ENCODE assay signal across 8 mouse cellular contexts in the genomic region with DNA sequence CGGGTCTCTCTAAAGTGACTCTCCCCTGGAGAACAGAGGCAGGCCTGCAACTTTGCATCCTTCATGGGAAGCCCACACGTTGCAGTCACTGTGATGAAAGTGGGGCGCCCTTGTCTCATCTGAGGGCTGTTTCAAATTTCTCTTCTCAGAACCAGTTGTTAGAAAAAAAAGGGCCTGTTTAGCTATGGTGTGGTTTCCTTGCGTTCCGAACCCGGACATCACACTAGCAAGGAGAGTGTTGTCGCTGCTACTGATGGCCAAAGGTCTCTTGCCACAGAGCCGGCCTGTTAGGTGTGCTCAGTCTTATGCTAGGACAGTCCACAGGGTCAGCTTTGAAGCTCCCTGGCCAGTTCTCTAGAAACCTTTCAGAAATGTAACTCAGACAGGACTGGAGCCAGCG.
DNase-seq lines count a peak whose midpoint lies in the region; ATAC-seq lines count a peak whose summit lies in the region.

No protein-coding gene starts in this region.

- no peak for ATAC-seq in heart, embryonic 11.5 days (replicated peaks; ENCODE audit: insufficient number of reproducible peaks, low FRiP score, low TSS enrichment)
- ATAC-seq in embryonic facial prominence, embryonic 12.5 days (ENCODE audit: insufficient number of reproducible peaks, insufficient read depth, low FRiP score, low TSS enrichment), result no peak
- ATAC-seq in kidney, embryonic 14.5 days (ENCODE audit: low FRiP score, low TSS enrichment), result no peak
- no peak for ATAC-seq in midbrain, embryonic 14.5 days (ENCODE audit: low FRiP score, low TSS enrichment)

- WGBS in heart, embryonic 11.5 days (ENCODE audit: insufficient replicate concordance), result 38% methylated on average over 9 of the region's 9 CpGs
- 28% methylated on average over 9 of the region's 9 CpGs for WGBS in embryonic facial prominence, embryonic 12.5 days
- 31% methylated on average over 9 of the region's 9 CpGs for WGBS in kidney, embryonic 14.5 days
- 37% methylated on average over 9 of the region's 9 CpGs for WGBS in midbrain, embryonic 14.5 days

- H3K27ac ChIP-seq in heart, embryonic 11.5 days (ENCODE audit: low read depth, low read length), result peak overlapping the region; percentile 89
- H3K27ac ChIP-seq in embryonic facial prominence, embryonic 12.5 days, result peak overlapping the region; percentile 82
- H3K27ac ChIP-seq in kidney, embryonic 14.5 days (ENCODE audit: low read depth, low read length), result peak overlapping the region; percentile 57; the same call in 1 of the 2 replicates
- no peak overlapping the region for H3K27ac ChIP-seq in midbrain, embryonic 14.5 days (replicated peaks; ENCODE audit: low read depth, low read length)

- H3K4me3 ChIP-seq in heart, embryonic 11.5 days (ENCODE audit: low read depth, low read length), result peak overlapping the region; percentile 63
- peak overlapping the region; percentile 61 for H3K4me3 ChIP-seq in embryonic facial prominence, embryonic 12.5 days
- peak overlapping the region; percentile 61; the same call in 1 of the 2 replicates for H3K4me3 ChIP-seq in kidney, embryonic 14.5 days (ENCODE audit: low read length)
- peak overlapping the region; percentile 51 for H3K4me3 ChIP-seq in midbrain, embryonic 14.5 days (replicated peaks; ENCODE audit: low read depth, low read length)

- H3K4me1 ChIP-seq in heart, embryonic 11.5 days (ENCODE audit: control insufficient read depth, insufficient read depth, low read length), result peaks cover 71% of the 10 kb centered on the region
- peaks cover 47% of the 10 kb centered on the region for H3K4me1 ChIP-seq in embryonic facial prominence, embryonic 12.5 days
- H3K4me1 ChIP-seq in kidney, embryonic 14.5 days (ENCODE audit: control insufficient read depth, insufficient read depth, low read length), result peaks cover 59% of the 10 kb centered on the region
- H3K4me1 ChIP-seq in midbrain, embryonic 14.5 days (ENCODE audit: control insufficient read depth, insufficient read depth, low read length), result peaks cover 26% of the 10 kb centered on the region; the same call in 1 of the 2 replicates

- peak overlapping the region; percentile 99 for H3K4me2 ChIP-seq in heart, embryonic 11.5 days
- peak overlapping the region; percentile 99 for H3K4me2 ChIP-seq in embryonic facial prominence, embryonic 12.5 days (replicated peaks)
- H3K4me2 ChIP-seq in kidney, embryonic 14.5 days (replicated peaks; ENCODE audit: low read depth, low read length), result peak overlapping the region; percentile 97
- peak overlapping the region; percentile 86 for H3K4me2 ChIP-seq in midbrain, embryonic 14.5 days (ENCODE audit: low read length)

- intact Hi-C loops in left cerebral cortex, postnatal 36 days (cut with DNase I), result no loop called here

- peak overlapping the region; percentile 88 for H3K9ac ChIP-seq in heart, embryonic 11.5 days (ENCODE audit: low read depth, low read length)
- H3K9ac ChIP-seq in embryonic facial prominence, embryonic 12.5 days, result peak overlapping the region; percentile 68
- peak overlapping the region; percentile 75 for H3K9ac ChIP-seq in kidney, embryonic 14.5 days (ENCODE audit: low read depth, low read length)
- peak overlapping the region; percentile 59 for H3K9ac ChIP-seq in midbrain, embryonic 14.5 days (replicated peaks; ENCODE audit: low read length)

- no peak for DNase-seq in heart, postnatal 4 days
- no peak for DNase-seq in midbrain, embryonic 14.5 days
- DNase-seq in ovary, adult 18-20 months (ENCODE audit: low spot score), result no peak
- no peak for DNase-seq in left cerebral cortex, postnatal 36 days (ENCODE audit: low spot score in 2 of 2)
- DNase-seq in thymus, postnatal 0 days (ENCODE audit: low spot score), result no peak

- H3K36me3 ChIP-seq in heart, embryonic 11.5 days (ENCODE audit: control insufficient read depth, insufficient read depth, low read length), result no peaks in the 10 kb centered on the region
- H3K36me3 ChIP-seq in embryonic facial prominence, embryonic 12.5 days, result no peaks in the 10 kb centered on the region
- H3K36me3 ChIP-seq in kidney, embryonic 14.5 days (ENCODE audit: control insufficient read depth, insufficient read depth, low read length), result no peaks in the 10 kb centered on the region
- no peaks in the 10 kb centered on the region for H3K36me3 ChIP-seq in midbrain, embryonic 14.5 days (ENCODE audit: control insufficient read depth, insufficient read depth, low read length)

- no peaks in the 10 kb centered on the region for H3K9me3 ChIP-seq in heart, embryonic 11.5 days (replicated peaks; ENCODE audit: control insufficient read depth, low read length)
- H3K9me3 ChIP-seq in embryonic facial prominence, embryonic 12.5 days, result no peaks in the 10 kb centered on the region
- no peaks in the 10 kb centered on the region for H3K9me3 ChIP-seq in kidney, embryonic 14.5 days (ENCODE audit: control insufficient read depth, low read length)
- no peaks in the 10 kb centered on the region for H3K9me3 ChIP-seq in midbrain, embryonic 14.5 days (ENCODE audit: control insufficient read depth, low read length)

- H3K27me3 ChIP-seq in heart, embryonic 11.5 days (ENCODE audit: control insufficient read depth, insufficient read depth, low read length), result no peaks in the 10 kb centered on the region
- H3K27me3 ChIP-seq in embryonic facial prominence, embryonic 12.5 days, result no peaks in the 10 kb centered on the region
- H3K27me3 ChIP-seq in kidney, embryonic 14.5 days (ENCODE audit: control insufficient read depth, insufficient read depth, low read length), result no peaks in the 10 kb centered on the region
- H3K27me3 ChIP-seq in midbrain, embryonic 14.5 days (ENCODE audit: control insufficient read depth, insufficient read depth, low read length), result no peaks in the 10 kb centered on the region; the same call in 1 of the 2 replicates
